Mouse (Mus musculus) cortical plate, adult 2 months (tissue): ENCODE data around the gene Wapl. TPM values are rescaled to one million over a fixed set of nuclear protein-coding genes. Genes with fewer than 3 reads are reported as not detected.

ENCODE experiments used
- H3K27ac ChIP-seq: fragments of 200-500 bp; 2 replicates; pipeline ENCODE4 v1.5.1; 2012; ENCODE audit warnings: low read length, control low read depth, inconsistent platforms; ENCODE audit not compliant: insufficient read depth
- H3K4me1 ChIP-seq: fragments of 200-500 bp; 2 replicates; pipeline ENCODE4 v1.6.1; 2011; ENCODE audit warnings: low read length; ENCODE audit not compliant: control insufficient read depth, insufficient read depth
- H3K4me3 ChIP-seq: fragments of 200-500 bp; 2 replicates; pipeline ENCODE4 v1.5.1; 2011; ENCODE audit warnings: mild to moderate bottlenecking, low read length, control low read depth; ENCODE audit not compliant: insufficient read depth
- CTCF ChIP-seq: fragments of 200-500 bp; IDR thresholded peaks from 2 replicates; pipeline ENCODE4 v1.5.1; 2011; ENCODE audit warnings: mild to moderate bottlenecking, control low read depth, low read length; ENCODE audit not compliant: insufficient read depth; ENCODE audit errors: extremely low read depth
- POLR2A ChIP-seq: fragments of 200-500 bp; IDR thresholded peaks from 2 replicates; pipeline ENCODE4 v1.6.1; 2011; ENCODE audit warnings: mild to moderate bottlenecking, low read length, control low read depth; ENCODE audit not compliant: insufficient read depth; ENCODE audit errors: extremely low read depth
- polyA plus RNA-seq: library from polyadenylated mRNA; depleted of rRNA; stranded (reverse); fragments of >200 nt; gene quantifications from 2 replicates; pipeline ENCODE4 v1.2.3, GENCODE M21; 2012

The Wapl gene
- polyA plus RNA-seq, 1 experiment: 16.0 TPM

- H3K4me3 ChIP-seq: no peak overlapping the region
- no peak for TF ChIP-seq CTCF
- TF ChIP-seq POLR2A: no peak
- no peaks in the 10 kb centered on the region; the same call in 1 of the 2 replicates for H3K4me1 ChIP-seq
- no peak overlapping the region for H3K27ac ChIP-seq
Measured at GRCm38 (mm10) chr14:34680815-34681214, 7.1 kb downstream of the Wapl start.

DNA sequence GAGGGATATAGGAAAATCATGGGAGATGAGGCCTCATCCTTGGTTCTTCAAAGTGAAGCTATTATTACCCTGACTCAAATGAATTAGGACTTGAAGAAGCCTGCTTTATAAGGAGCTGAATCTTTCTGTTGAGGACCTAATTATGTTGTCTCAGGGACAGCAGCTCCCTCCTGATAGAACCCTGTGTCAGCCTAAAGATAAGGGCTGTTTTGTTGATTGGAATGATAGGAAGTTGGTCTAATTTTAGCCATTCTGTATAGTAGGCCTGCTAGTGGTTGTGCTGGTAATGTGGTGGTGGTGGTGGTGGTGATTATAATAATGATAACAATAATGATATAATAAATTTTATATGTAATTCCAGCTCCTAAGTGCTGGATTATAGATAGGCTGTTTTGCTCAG lies 11.3 kb downstream of the Wapl start:
- no peak overlapping the region for H3K4me3 ChIP-seq
- no peaks in the 10 kb centered on the region; the same call in 1 of the 2 replicates for H3K4me1 ChIP-seq
- no peak overlapping the region for H3K27ac ChIP-seq
- TF ChIP-seq CTCF: no peak
- no peak for TF ChIP-seq POLR2A

DNA sequence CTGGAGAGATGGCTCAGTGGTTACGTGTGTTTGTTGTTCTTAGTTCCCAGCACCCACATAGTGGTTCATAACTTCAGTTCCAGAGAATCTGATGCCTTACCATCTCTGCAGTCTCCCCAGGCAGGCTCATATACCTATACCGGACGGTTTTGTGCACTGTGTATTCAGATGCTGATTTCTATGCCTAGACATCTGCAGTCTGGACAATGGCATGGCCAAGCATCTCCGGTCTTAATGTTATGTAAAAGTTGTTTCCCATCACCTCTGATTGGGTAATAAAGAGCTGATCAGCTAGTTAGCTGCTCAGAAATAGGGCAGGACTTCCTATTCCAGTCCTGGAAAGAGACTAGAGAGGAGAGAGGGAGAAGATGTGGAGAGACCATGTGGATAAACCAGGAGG lies 20.2 kb downstream of the Wapl start:
- TF ChIP-seq CTCF: no peak
- TF ChIP-seq POLR2A: no peak
- Histone ChIP-seq H3K27ac (no peak overlapping the region), H3K4me3 (no peak overlapping the region), H3K4me1 (no peaks in the 10 kb centered on the region)

DNA sequence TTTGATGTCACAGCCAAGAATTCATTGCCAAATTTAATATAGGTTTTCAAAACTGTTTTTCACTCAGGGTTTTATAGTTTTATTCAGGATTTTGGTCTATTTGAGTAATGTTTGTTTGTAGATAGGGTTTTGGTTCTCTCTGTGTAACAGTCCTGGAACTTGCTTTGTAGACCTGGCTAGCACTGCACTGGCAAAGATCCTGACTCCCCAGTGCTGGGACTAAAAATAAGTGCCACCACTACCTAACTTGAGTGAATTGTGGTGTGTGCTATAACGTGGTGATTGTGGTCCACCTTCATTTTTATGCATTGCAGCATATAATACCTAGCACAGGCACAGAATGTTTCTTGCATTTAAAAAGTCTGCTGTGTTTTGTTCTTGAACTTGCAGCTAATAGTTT lies 23.6 kb downstream of the Wapl start:
- no peak for TF ChIP-seq POLR2A
- no peak for TF ChIP-seq CTCF

GRCm38 (mm10) chr14:34710209-34710608 lies 36.5 kb downstream of the Wapl start:
- TF ChIP-seq POLR2A (no peak), CTCF (no peak)
- Histone ChIP-seq H3K27ac (no peak overlapping the region), H3K4me3 (no peak overlapping the region), H3K4me1 (peaks cover 1% of the 10 kb centered on the region; the same call in 1 of the 2 replicates)

More for the DNA sequence above, 23.6 kb downstream of the Wapl start:
- no peak overlapping the region for H3K4me3 ChIP-seq
- no peak overlapping the region for H3K27ac ChIP-seq
- H3K4me1 ChIP-seq: no peaks in the 10 kb centered on the region

- H3K27ac ChIP-seq: no peak overlapping the region
- no peak overlapping the region for H3K4me3 ChIP-seq
- no peak for TF ChIP-seq POLR2A
- TF ChIP-seq CTCF: no peak
- peaks cover 1% of the 10 kb centered on the region; the same call in 1 of the 2 replicates for H3K4me1 ChIP-seq
Measured at GRCm38 (mm10) chr14:34712027-34712426, 38.3 kb downstream of the Wapl start.

GRCm38 (mm10) chr14:34712857-34713256 lies 39.1 kb downstream of the Wapl start:
- Histone ChIP-seq H3K4me3 (no peak overlapping the region), H3K27ac (peak overlapping the region; percentile 56; the same call in 1 of the 2 replicates), H3K4me1 (peaks cover 1% of the 10 kb centered on the region; the same call in 1 of the 2 replicates)
- TF ChIP-seq CTCF: no peak
- TF ChIP-seq POLR2A: no peak

DNA sequence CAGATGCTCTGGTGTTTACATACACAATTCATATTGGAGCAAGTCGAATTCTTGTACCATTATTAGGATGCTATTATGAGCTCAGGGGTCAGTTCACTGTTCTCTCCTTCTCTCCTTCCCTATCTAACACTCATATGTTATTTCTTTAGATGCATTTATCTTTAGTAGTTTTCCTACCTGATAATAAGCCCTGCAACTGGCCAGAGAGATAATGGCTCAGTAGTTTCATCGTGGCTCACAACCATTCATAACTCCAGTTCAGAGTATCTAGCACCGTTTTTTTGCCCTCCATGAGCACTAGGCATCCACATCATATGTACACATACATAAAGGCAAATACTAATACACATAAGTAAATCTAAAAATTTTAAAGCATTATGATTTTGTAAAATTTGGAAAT lies 44.4 kb downstream of the Wapl start:
- TF ChIP-seq CTCF (no peak), POLR2A (no peak)

GRCm38 (mm10) chr14:34727709-34728108 lies 54.0 kb downstream of the Wapl start:
- H3K4me1 ChIP-seq: no peaks in the 10 kb centered on the region
- no peak overlapping the region for H3K27ac ChIP-seq
- H3K4me3 ChIP-seq: no peak overlapping the region
- TF ChIP-seq CTCF (no peak), POLR2A (no peak)

More for the DNA sequence above, 44.4 kb downstream of the Wapl start:
- H3K4me3 ChIP-seq: no peak overlapping the region
- H3K4me1 ChIP-seq: no peaks in the 10 kb centered on the region
- no peak overlapping the region for H3K27ac ChIP-seq

DNA sequence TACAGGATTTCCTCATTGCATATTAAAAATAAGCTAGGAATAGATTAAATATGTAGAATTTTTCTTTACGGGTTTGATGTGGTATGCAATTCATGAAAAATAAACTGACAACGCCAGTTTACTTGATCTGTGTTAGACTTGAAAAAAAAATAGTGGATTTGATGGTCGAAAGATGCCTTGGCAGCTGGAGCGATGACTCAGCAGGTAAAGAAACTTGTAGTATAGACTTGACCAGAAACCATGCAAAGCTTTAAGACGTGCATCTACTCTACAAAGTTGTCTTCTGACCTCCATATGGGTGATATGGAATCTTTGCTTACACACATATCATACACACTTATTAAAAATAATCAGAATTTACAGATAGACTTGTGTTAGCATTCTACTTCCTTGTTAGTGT lies 61.7 kb downstream of the Wapl start:
- TF ChIP-seq POLR2A (no peak), CTCF (no peak)
- H3K4me3 ChIP-seq: no peak overlapping the region
- no peak overlapping the region for H3K27ac ChIP-seq
- H3K4me1 ChIP-seq: no peaks in the 10 kb centered on the region
